Mouse (Mus musculus): ENCODE measurements around the gene Scfd2. TPM values are rescaled to one million over a fixed set of nuclear protein-coding genes. Genes with fewer than 3 reads are reported as not detected.

The Scfd2 gene
- polyA plus RNA-seq, 1 experiment from 2014 or later = 15.2 TPM

DNA sequence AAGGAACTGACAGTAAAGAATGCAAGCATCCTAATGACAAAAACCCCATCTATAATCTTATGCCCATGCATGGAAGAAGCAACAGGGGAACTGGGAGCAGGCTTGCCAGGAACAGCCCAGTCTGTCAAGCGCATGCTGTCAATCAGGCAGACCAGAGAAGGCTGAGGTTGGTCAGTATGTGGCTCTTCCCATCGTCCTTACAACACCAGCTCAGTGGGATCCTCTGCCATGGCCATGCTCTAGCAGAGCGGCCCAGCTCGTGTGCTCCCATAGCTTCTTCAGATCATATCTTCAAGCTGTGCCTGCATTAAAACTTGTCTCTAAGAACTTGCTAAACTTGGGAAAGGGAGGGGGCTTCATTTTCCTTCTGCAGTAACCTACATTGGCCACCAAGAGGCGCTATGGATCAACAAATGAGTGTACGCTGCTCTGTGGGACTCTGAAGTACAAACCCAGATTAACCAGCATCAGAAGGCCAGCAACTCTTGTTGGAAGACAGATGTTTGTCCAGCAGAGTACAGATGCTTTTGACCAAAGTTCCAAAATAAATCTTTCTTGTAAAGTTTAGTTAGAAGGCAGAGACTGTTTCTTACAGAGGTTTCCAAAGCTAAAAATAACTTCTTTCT lies 220.2 kb downstream of the Scfd2 start:
- Histone ChIP-seq H3K4me2 (replicated peaks; ENCODE audit: low read depth) (no peak overlapping the region), H3K9ac (ENCODE audit: low read length) (no peak overlapping the region), H3K36me3 (ENCODE audit: control insufficient read depth, insufficient read depth, low read length) (no peaks in the 10 kb centered on the region), H3K27me3 (ENCODE audit: control insufficient read depth, insufficient read depth, low read length) (no peaks in the 10 kb centered on the region), H3K9me3 (ENCODE audit: control insufficient read depth, low read length) (no peaks in the 10 kb centered on the region), H3K4me3 (ENCODE audit: low read depth, low read length) (no peak overlapping the region), H3K27ac (replicated peaks) (0 out of 2 replicates have a peak overlapping the region, but pooled peaks have one; percentile 30), H3K4me1 (replicated peaks; ENCODE audit: control insufficient read depth, insufficient read depth) (no peaks in the 10 kb centered on the region)
- DNase-seq (ENCODE audit: low spot score) (peak; percentile 49), ATAC-seq (ENCODE audit: low FRiP score, low TSS enrichment) (peak; percentile 79)
- peak; percentile 93 for TF ChIP-seq CTCF (IDR thresholded peaks at IDR 0.05; ENCODE audit: low read depth)
- TF ChIP-seq EP300 (optimal IDR thresholded peaks at IDR 0.05) = no peak
- 30% methylated on average over 6 of the region's 6 CpGs for WGBS

DNA sequence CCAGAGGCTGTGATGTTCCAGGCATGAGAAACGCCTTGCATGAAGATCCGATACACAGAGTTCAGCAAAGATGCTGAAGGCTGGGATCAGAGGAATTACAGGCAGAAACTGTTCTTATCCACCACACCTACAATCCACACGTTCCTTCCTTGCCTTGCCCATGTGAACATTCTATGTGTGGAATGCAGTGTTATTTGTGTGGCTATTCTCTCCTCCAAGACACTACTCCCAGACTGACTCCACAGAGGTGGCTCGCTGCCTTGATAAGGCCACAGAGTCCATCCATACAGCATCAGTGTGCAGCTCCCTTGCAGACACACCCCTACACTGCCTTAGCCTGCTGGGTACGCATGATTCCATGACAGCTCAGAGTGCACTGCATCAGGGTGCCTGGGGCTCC lies 221.5 kb downstream of the Scfd2 start:
- DNase-seq (ENCODE audit: low spot score) (no peak), ATAC-seq (ENCODE audit: low FRiP score, low TSS enrichment) (no peak)
- TF ChIP-seq CTCF (IDR thresholded peaks at IDR 0.05; ENCODE audit: low read depth) (no peak), EP300 (optimal IDR thresholded peaks at IDR 0.05) (no peak)
- no peak overlapping the region for H3K27ac ChIP-seq (replicated peaks)
- H3K36me3 ChIP-seq (ENCODE audit: control insufficient read depth, insufficient read depth, low read length) = no peaks in the 10 kb centered on the region
- H3K4me2 ChIP-seq (replicated peaks; ENCODE audit: low read depth) = no peak overlapping the region
- H3K4me1 ChIP-seq (replicated peaks; ENCODE audit: control insufficient read depth, insufficient read depth) = no peaks in the 10 kb centered on the region
- 70% methylated on average over 5 of the region's 5 CpGs for WGBS
- no peak overlapping the region for H3K9ac ChIP-seq (ENCODE audit: low read length)
- no peaks in the 10 kb centered on the region for H3K27me3 ChIP-seq (ENCODE audit: control insufficient read depth, insufficient read depth, low read length)
- H3K4me3 ChIP-seq (ENCODE audit: low read depth, low read length) = no peak overlapping the region
- no peaks in the 10 kb centered on the region for H3K9me3 ChIP-seq (ENCODE audit: control insufficient read depth, low read length)

DNA sequence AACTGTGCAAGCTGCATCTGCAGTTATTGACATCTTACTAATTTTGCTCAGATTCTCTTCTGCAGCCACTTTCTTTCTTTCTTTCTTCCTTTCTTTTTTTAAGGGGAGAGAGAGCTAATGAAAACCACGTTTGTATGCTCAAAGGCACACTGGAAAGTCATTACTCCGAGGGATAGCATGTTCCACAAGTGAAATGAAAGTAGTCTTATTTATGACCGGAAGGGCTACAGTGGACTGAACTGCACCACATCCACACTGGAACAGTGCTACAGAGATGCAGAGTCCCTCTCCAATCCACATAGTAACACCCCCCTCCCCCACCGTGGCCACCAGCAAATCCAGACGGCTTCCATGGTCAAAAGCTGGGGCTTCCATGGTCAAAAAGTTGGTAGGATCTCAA lies 224.3 kb downstream of the Scfd2 start:
- DNase-seq (ENCODE audit: low spot score) (no peak), ATAC-seq (ENCODE audit: low FRiP score, low TSS enrichment) (no peak)
- WGBS = 83% methylated on average over 5 of the region's 5 CpGs

DNA sequence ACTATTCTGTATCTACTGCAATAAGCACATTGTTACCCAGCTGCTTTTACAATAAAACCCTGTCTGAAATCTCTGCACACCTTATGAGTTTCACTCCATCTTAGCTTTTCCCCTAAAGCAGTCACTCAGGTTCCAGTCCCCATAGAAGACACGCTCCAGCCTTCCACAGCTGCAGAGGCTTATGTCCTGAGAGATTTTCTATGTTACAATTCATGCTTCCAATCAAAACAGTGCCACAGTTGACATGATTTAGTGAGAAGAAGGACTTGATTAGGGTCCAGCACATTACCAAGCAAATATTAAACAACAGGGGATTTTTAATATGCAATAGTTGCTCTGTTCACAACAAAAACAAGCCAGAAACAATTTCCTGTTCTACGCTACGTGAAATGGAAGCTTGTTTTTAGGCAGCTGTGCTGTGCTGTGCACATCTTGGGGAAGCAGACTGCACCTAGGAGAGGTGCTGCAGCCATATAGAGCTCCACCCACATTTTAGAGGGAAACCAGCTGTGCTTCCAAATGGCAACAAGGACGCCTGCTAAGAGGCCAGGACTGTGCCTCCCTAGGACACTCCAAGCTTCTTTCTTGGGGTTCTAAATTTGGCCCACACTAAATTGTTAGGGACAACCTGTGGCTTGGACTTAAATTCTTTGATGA lies 225.9 kb downstream of the Scfd2 start:
- Histone ChIP-seq H3K4me2 (replicated peaks; ENCODE audit: low read depth) (no peak overlapping the region), H3K9ac (ENCODE audit: low read length) (no peak overlapping the region), H3K4me1 (replicated peaks; ENCODE audit: control insufficient read depth, insufficient read depth) (no peaks in the 10 kb centered on the region), H3K27ac (replicated peaks) (peak overlapping the region; percentile 49), H3K9me3 (ENCODE audit: control insufficient read depth, low read length) (no peaks in the 10 kb centered on the region), H3K36me3 (ENCODE audit: control insufficient read depth, insufficient read depth, low read length) (no peaks in the 10 kb centered on the region), H3K4me3 (ENCODE audit: low read depth, low read length) (no peak overlapping the region), H3K27me3 (ENCODE audit: control insufficient read depth, insufficient read depth, low read length) (no peaks in the 10 kb centered on the region)
- no peak for TF ChIP-seq CTCF (IDR thresholded peaks at IDR 0.05; ENCODE audit: low read depth)
- TF ChIP-seq EP300 (optimal IDR thresholded peaks at IDR 0.05) = no peak
- ATAC-seq (ENCODE audit: low FRiP score, low TSS enrichment) (no peak), DNase-seq (ENCODE audit: low spot score) (no peak)
- WGBS = 63% methylated on average over 4 of the region's 4 CpGs

More for the DNA sequence above, 224.3 kb downstream of the Scfd2 start:
- Histone ChIP-seq H3K9me3 (ENCODE audit: control insufficient read depth, low read length) (no peaks in the 10 kb centered on the region), H3K4me3 (ENCODE audit: low read depth, low read length) (no peak overlapping the region), H3K9ac (ENCODE audit: low read length) (no peak overlapping the region), H3K36me3 (ENCODE audit: control insufficient read depth, insufficient read depth, low read length) (no peaks in the 10 kb centered on the region), H3K27ac (replicated peaks) (no peak overlapping the region), H3K4me2 (replicated peaks; ENCODE audit: low read depth) (no peak overlapping the region), H3K27me3 (ENCODE audit: control insufficient read depth, insufficient read depth, low read length) (no peaks in the 10 kb centered on the region), H3K4me1 (replicated peaks; ENCODE audit: control insufficient read depth, insufficient read depth) (no peaks in the 10 kb centered on the region)
- TF ChIP-seq EP300 (optimal IDR thresholded peaks at IDR 0.05) = no peak
- TF ChIP-seq CTCF (IDR thresholded peaks at IDR 0.05; ENCODE audit: low read depth) = no peak

DNA sequence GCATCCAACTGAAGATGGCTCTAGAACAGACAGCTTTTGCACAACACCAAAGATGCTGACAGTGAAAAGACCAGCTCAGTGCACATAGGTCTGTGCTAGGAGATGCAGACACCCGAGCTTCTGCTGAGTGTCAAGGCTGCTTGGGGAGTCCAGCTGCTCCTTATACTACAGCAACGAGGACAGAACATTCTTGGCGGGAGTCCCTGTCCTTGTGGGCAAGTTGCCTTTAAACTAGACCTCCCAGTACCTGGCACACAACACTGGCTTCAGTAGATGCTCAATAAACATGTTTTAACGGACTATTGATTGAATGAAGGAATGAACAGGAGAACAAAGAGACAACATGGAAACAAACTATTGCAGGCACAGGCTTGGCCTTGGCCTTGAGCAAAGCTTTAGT lies 226.8 kb downstream of the Scfd2 start:
- Histone ChIP-seq H3K27me3 (ENCODE audit: control insufficient read depth, insufficient read depth, low read length) (no peaks in the 10 kb centered on the region), H3K27ac (replicated peaks) (peak overlapping the region; percentile 24; the same call in 1 of the 2 replicates), H3K4me3 (ENCODE audit: low read depth, low read length) (no peak overlapping the region), H3K4me2 (replicated peaks; ENCODE audit: low read depth) (no peak overlapping the region), H3K9me3 (ENCODE audit: control insufficient read depth, low read length) (no peaks in the 10 kb centered on the region), H3K9ac (ENCODE audit: low read length) (no peak overlapping the region), H3K4me1 (replicated peaks; ENCODE audit: control insufficient read depth, insufficient read depth) (no peaks in the 10 kb centered on the region), H3K36me3 (ENCODE audit: control insufficient read depth, insufficient read depth, low read length) (no peaks in the 10 kb centered on the region)
- DNase-seq (ENCODE audit: low spot score) (no peak), ATAC-seq (ENCODE audit: low FRiP score, low TSS enrichment) (peak; percentile 77; the same call in 1 of the 2 replicates)
- TF ChIP-seq CTCF (IDR thresholded peaks at IDR 0.05; ENCODE audit: low read depth) (no peak), EP300 (optimal IDR thresholded peaks at IDR 0.05) (no peak)
- 36% methylated on average over 4 of the region's 4 CpGs for WGBS

DNA sequence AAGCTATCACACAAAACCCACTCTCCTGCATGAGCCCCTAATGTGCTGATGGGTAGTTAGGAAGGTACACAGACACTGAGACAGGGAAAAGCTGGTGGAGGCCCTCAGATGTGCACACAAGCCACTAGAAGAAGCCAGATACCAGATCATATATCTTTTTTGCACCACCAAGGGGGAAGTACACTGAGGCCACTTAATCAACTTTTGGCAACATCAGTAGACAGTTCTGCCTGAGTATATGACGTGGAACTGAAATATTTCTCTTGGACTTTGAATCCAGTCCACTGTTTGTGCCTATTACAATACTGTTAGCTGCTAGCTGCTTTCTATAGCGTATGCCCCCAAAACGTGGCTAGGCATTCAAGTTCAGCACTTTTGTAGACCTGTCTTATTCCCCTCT lies 229.2 kb downstream of the Scfd2 start:
- DNase-seq (ENCODE audit: low spot score) = no peak
- no peak overlapping the region for H3K4me3 ChIP-seq (ENCODE audit: low read depth, low read length)

More for the DNA sequence above, 229.2 kb downstream of the Scfd2 start:
- H3K27me3 ChIP-seq (ENCODE audit: control insufficient read depth, insufficient read depth, low read length) = no peaks in the 10 kb centered on the region
- no peak overlapping the region for H3K9ac ChIP-seq (ENCODE audit: low read length)
- 63% methylated on average over 3 of the region's 3 CpGs for WGBS
- H3K4me1 ChIP-seq (replicated peaks; ENCODE audit: control insufficient read depth, insufficient read depth) = no peaks in the 10 kb centered on the region
- H3K9me3 ChIP-seq (ENCODE audit: control insufficient read depth, low read length) = no peaks in the 10 kb centered on the region
- ATAC-seq (ENCODE audit: low FRiP score, low TSS enrichment) = no peak
- no peaks in the 10 kb centered on the region for H3K36me3 ChIP-seq (ENCODE audit: control insufficient read depth, insufficient read depth, low read length)
- no peak overlapping the region for H3K4me2 ChIP-seq (replicated peaks; ENCODE audit: low read depth)
- no peak overlapping the region for H3K27ac ChIP-seq (replicated peaks)
- no peak for TF ChIP-seq EP300 (optimal IDR thresholded peaks at IDR 0.05)
- TF ChIP-seq CTCF (IDR thresholded peaks at IDR 0.05; ENCODE audit: low read depth) = no peak

All from stomach, postnatal 0 days (tissue).